Mouse (Mus musculus) WW6 (cell line): ENCODE data around the gene Olfr493.

Experiments
- DNase-seq: peaks from one replicate; pipeline ENCODE4 v3.0.0-alpha.2; 2013; ENCODE audit warnings: low read depth, low spot score

Olfr493 gene

DNA sequence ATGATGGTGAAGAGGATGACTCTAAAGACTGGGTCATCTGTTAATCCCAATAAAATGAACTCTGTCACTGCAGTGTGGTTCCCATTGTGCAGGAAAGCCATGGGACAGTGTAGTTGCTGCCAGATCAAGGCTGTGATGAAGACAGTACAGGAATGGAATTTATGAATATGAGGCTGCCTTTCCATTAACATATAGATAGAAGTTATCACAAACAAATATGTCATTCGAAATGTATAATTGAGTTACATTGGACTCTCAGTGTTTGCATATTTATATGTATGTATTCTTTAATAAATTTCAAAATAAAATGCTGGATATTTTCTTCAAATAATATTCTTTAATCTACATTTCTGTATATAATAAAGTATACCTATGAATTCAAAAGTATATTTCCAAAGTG lies at the start of gene Olfr493:
TSS of gene Olfr493 (minus strand) at position 101 of the 400 bp plus-strand sequence.
- DNase-seq: no peak

DNA sequence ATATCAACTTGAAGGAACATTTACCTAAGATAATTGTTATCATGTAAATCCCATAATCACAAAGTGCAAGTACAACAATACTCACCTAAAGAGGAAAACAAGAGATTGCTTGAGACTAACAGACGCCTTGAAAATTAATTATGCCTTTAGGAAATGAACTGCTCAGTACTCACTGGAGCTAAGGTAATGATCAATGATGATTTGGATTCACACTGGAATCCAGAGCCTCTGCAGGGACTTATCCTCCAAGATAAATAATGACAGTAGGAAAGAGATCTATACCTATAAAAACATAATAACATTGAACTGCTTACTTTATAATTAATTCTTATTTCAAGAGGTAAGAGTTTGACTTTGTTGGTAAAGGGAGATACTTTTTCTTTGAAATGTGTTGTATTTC lies 46.1 kb upstream of the Olfr493 start, which contains the start of gene Olfr495:
TSS of gene Olfr495 (plus strand) at position 301 of the 400 bp plus-strand sequence.
- no peak for DNase-seq

DNA sequence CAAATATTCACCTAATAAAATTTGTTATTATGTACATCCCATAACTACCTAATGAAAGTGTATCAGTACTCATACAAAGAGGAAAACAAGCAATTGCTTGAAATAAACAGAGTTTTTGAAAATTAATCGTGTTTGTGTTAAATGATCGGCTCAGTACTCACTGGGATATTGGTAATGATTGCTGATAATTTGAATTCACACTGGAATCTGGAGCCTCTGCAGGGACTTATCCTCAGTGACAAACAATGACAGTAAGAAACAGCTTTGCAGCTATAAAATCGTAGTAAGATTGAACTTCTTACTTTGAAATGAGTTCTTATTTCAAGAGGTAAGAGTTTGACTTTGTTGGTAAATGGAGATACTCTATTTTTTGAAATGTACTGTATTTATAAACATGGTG lies 18.3 kb upstream of the Olfr493 start, which contains the start of gene Olfr494:
TSS of gene Olfr494 (plus strand) at position 301 of the 400 bp plus-strand sequence.
- DNase-seq: no peak

DNA sequence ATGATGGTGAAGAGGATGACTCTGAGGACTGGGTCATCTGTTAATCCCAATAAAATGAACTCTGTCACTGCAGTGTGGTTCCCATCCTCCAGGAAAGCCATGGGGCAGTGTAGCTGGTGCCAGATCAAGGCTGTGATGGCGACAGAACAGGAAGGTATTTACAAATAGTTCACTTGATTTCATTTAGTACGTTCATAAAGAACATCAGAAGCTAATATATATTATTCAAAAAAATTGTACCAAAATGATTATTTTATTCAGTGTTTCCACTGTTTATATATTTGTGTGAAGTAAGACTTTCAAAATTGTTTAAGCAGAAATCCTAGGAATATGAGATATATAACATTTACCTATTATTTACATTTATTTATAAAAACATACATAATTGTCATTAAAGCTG lies 23.2 kb downstream of the Olfr493 start, which contains the start of gene Olfr492:
TSS of gene Olfr492 (minus strand) at position 101 of the 400 bp plus-strand sequence.
- no peak for DNase-seq

DNA sequence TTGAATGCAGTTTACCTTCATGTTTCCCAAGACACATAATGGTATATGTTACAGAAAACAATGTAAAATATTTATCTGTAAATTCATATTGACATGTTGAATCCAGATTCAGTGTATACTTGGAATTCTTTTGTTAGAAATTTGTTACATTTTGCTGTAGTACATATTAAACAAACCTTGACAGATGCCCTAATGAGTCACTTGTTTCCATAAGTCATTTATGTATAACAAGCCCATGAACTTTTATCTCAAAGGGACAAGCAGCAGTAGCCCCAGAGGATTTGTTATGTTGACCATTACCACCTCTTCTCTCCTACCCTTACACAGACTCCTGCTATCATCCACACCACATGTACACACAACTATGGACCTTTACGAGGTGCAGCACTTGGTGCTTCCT lies 33.6 kb downstream of the Olfr493 start, which contains the start of gene Olfr491:
TSS of gene Olfr491 (plus strand) at position 301 of the 400 bp plus-strand sequence.
- DNase-seq: no peak
